Mouse (Mus musculus) limb, embryonic 14.5 days (tissue): ENCODE results near the gene Dnajb14. TPM values are rescaled to one million over a fixed set of nuclear protein-coding genes. Genes with fewer than 3 reads are reported as not detected.

Experiments
- ATAC-seq: fragments of 200-750 bp; cut with Nextera tagmentation; 2 replicates; pipeline ENCODE4 v1.8.0; 2017; ENCODE audit warnings: low read depth, moderate number of reproducible peaks, moderate TSS enrichment; ENCODE audit not compliant: low FRiP score
- DNase-seq: peaks from one replicate; pipeline ENCODE4 v3.0.0-alpha.2; 2015; ENCODE audit warnings: low spot score
- H3K27ac ChIP-seq: fragments of 300-500 bp; sonication (generic); replicated peaks from 2 replicates; pipeline ENCODE4 v1.5.1; 2014; ENCODE audit warnings: low read depth, mild to moderate bottlenecking, low read length, moderate library complexity, mixed read lengths
- H3K27me3 ChIP-seq: fragments of 300-500 bp; sonication (generic); 2 replicates; pipeline ENCODE4 v1.6.1; 2014; ENCODE audit warnings: low read length, mixed read lengths; ENCODE audit not compliant: control insufficient read depth, insufficient read depth
- H3K36me3 ChIP-seq: fragments of 300-500 bp; sonication (generic); 2 replicates; pipeline ENCODE4 v1.6.1; 2014; ENCODE audit warnings: mild to moderate bottlenecking, low read length, moderate library complexity, mixed read lengths; ENCODE audit not compliant: control insufficient read depth, insufficient read depth
- H3K4me1 ChIP-seq: fragments of 300-500 bp; sonication (generic); 2 replicates; pipeline ENCODE4 v1.6.1; 2014; ENCODE audit warnings: antibody characterized with exemption, low read length, mixed read lengths; ENCODE audit not compliant: control insufficient read depth, insufficient read depth
- H3K4me2 ChIP-seq: fragments of 300-500 bp; sonication (generic); replicated peaks from 2 replicates; pipeline ENCODE4 v1.6.1; 2014; ENCODE audit warnings: low read depth, mild to moderate bottlenecking, low read length, moderate library complexity; ENCODE audit not compliant: severe bottlenecking
- H3K4me3 ChIP-seq: fragments of 300-500 bp; sonication (generic); replicated peaks from 2 replicates; pipeline ENCODE4 v1.5.1; 2014; ENCODE audit warnings: low read length
- H3K9ac ChIP-seq: fragments of 300-500 bp; sonication (generic); 2 replicates; pipeline ENCODE4 v1.6.1; 2014; ENCODE audit warnings: mild to moderate bottlenecking, low read depth, low read length, moderate library complexity; ENCODE audit not compliant: severe bottlenecking
- H3K9me3 ChIP-seq: fragments of 300-500 bp; sonication (generic); 2 replicates; pipeline ENCODE4 v1.6.1; 2016; ENCODE audit warnings: low read length; ENCODE audit not compliant: control insufficient read depth
- POLR2A ChIP-seq: fragments of 200-500 bp; IDR thresholded peaks from 2 replicates; pipeline ENCODE4 v1.8.0; 2012; ENCODE audit warnings: inconsistent platforms, mild to moderate bottlenecking, moderate library complexity, borderline replicate concordance; ENCODE audit not compliant: insufficient read depth, insufficient read length; ENCODE audit errors: extremely low read depth
- WGBS: fragments of 180-500 bp; shearing (Covaris S2); extraction: QIAGEN DNeasy Blood & Tissue Kit; methylation state at CpG from one replicate; pipeline ENCODE4 v1.1.7; 2014; 5-methylcytosine and 5-hydroxymethylcytosine counted together
- polyA plus RNA-seq, 2 experiments: library from polyadenylated mRNA; depleted of rRNA in 1 of 2; stranded (reverse) in 1 of 2; unstranded in 1 of 2; fragments of >200 nt; fragmentation: Nextera tagmentation in 1 of 2; extraction: Ambion mirVana in 1 of 2; gene quantifications; 2 replicates each; pipeline versions ENCODE4 v1.2.1 to v1.2.3; 2012 to 2014

The Dnajb14 gene
- polyA plus RNA-seq, 2 experiments = 7.4 to 11.9 TPM

- peak overlapping the region; percentile 98 for H3K9ac ChIP-seq
- 4% methylated on average over 20 of the region's 26 CpGs for WGBS
- H3K4me2 ChIP-seq = peak overlapping the region; percentile 74
- H3K36me3 ChIP-seq = peaks cover 8% of the 10 kb centered on the region
- ATAC-seq (no peak), DNase-seq (peak; percentile 11)
- no peaks in the 10 kb centered on the region for H3K27me3 ChIP-seq
- H3K9me3 ChIP-seq = no peaks in the 10 kb centered on the region
- H3K4me3 ChIP-seq = peak overlapping the region; percentile 67
- no peak for TF ChIP-seq POLR2A
- peaks cover 8% of the 10 kb centered on the region for H3K4me1 ChIP-seq
- peak overlapping the region; percentile 98 for H3K27ac ChIP-seq
Observed at GRCm38 (mm10) chr3:137868094-137868913, 829 bp downstream of the Dnajb14 start.

DNA sequence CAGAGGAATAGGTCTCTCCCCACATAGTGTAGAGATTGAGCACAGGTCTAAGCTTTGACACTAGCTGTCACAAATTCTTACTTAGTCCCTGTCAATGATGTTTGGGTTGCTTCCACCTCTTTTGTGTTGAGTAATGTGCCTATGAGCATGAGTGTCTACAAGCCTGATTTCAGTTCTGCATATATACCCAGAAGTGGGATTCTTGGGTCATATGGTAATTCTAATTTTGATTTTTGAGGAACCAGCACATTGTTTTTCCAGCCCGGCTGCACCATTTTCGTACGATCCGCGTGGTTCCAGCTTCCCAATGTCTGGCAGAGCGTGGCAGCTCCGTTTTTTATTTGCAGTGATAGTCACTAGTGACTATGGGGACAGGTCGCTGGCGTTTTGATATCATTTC lies 1.9 kb downstream of the Dnajb14 start:
- 95% methylated on average over 9 of the region's 9 CpGs for WGBS
- no peak for TF ChIP-seq POLR2A
- Histone ChIP-seq H3K4me3 (no peak overlapping the region), H3K36me3 (peaks cover 8% of the 10 kb centered on the region), H3K4me1 (peaks cover 8% of the 10 kb centered on the region), H3K9me3 (no peaks in the 10 kb centered on the region), H3K27ac (no peak overlapping the region), H3K27me3 (no peaks in the 10 kb centered on the region), H3K4me2 (no peak overlapping the region), H3K9ac (no peak overlapping the region)
- DNase-seq (no peak), ATAC-seq (no peak)

DNA sequence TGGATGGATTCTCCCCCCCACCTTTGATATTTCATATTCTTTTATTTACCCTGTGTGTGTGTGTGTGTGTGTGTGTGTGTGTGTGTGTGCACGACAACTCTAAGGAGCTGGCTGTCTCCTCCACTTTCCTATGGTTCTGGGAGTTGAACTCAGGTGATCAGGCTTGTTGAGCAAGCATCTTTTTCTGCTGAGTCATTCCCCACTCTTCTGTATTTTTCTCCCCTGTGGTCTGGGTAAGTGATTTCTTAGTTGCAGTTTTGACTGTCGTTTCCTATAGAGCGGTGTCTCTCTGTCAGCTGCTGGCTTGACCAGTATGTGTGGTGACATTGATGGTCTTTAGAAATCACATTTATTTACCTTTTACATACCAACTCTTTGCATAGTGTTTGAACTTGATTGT lies 11.8 kb downstream of the Dnajb14 start:
- ATAC-seq = no peak
- TF ChIP-seq POLR2A = no peak
- Histone ChIP-seq H3K27ac (no peak overlapping the region), H3K36me3 (no peaks in the 10 kb centered on the region), H3K4me1 (no peaks in the 10 kb centered on the region), H3K9me3 (0 out of 2 replicates have a peak, but pooled peaks cover 4% of the 10 kb centered on the region), H3K9ac (no peak overlapping the region), H3K4me3 (no peak overlapping the region), H3K4me2 (no peak overlapping the region), H3K27me3 (no peaks in the 10 kb centered on the region)
- no peak for DNase-seq
- WGBS = 88% methylated on average over 3 of the region's 3 CpGs

DNA sequence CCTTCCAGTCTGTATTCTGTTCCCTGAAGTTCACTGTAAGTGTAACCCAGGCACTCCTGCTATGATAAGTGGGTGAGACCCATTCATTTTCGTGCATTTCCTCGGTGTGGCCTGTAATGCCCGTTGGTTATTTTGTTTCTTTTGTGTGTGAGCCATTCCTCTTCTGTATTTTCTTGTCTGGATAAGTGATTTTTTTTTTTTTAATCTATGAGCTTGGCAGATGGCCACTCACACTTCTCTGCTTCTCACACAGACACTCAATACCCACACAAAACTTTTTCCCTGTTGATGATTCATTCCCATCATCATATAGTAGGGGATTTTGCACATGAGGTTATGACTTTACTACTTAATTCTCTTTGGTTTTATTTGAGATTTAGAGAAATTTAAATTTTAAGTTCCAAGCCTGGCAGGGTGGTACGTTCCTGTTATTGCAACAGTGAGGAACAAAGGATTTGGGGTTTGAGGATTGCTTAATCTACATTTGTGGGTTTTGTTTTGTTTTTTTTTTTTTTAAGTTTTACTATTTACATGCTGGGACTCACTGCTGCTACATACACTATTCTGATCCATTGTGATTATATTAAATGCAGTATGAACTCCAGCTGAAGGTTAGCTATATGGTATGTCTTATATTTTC lies 12.8 kb downstream of the Dnajb14 start:
- Histone ChIP-seq H3K27ac (no peak overlapping the region), H3K27me3 (no peaks in the 10 kb centered on the region), H3K4me2 (no peak overlapping the region), H3K4me1 (no peaks in the 10 kb centered on the region), H3K4me3 (no peak overlapping the region), H3K36me3 (no peaks in the 10 kb centered on the region), H3K9ac (no peak overlapping the region), H3K9me3 (0 out of 2 replicates have a peak, but pooled peaks cover 4% of the 10 kb centered on the region)
- 86% methylated on average over 4 of the region's 4 CpGs for WGBS
- no peak for DNase-seq
- no peak for ATAC-seq
- no peak for TF ChIP-seq POLR2A

DNA sequence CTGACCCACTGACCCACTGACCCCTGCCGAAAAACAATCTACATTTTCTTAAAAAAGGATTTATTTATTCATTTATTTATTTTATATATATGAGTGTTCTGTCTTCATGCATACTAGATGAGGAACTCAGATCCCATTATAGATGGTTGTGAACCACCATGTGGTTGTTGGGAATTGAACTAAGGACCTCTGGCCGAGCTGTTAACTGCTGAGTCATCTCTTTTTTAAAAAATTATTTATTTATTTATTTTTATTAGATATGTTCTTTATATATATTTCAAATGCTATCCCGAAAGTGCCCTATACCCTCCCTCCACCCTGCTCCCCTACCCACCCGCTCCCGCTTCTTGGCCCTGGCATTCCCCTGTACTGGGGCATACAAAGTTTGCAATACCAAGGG lies 13.6 kb downstream of the Dnajb14 start:
- H3K9me3 ChIP-seq = 0 out of 2 replicates have a peak, but pooled peaks cover 4% of the 10 kb centered on the region
- H3K4me2 ChIP-seq = no peak overlapping the region
- no peak overlapping the region for H3K4me3 ChIP-seq
- H3K27me3 ChIP-seq = no peaks in the 10 kb centered on the region
- no peak overlapping the region for H3K9ac ChIP-seq
- no peaks in the 10 kb centered on the region for H3K4me1 ChIP-seq
- H3K36me3 ChIP-seq = no peaks in the 10 kb centered on the region
- TF ChIP-seq POLR2A = no peak
- ATAC-seq (no peak), DNase-seq (no peak)
- H3K27ac ChIP-seq = no peak overlapping the region
- WGBS = 96% methylated on average over 5 of the region's 5 CpGs
